Mouse (Mus musculus) WW6 (cell line): ENCODE data around the gene Scube3.
"Not testable (repeated sequence)": the region's sequence is repeated elsewhere in the genome, so short reads cannot be mapped to it uniquely, and the experiment has no call there.

Source experiments
- DNase-seq: peaks from one replicate; pipeline ENCODE4 v3.0.0-alpha.2; 2013; ENCODE audit warnings: low read depth, low spot score

Scube3 gene

DNA sequence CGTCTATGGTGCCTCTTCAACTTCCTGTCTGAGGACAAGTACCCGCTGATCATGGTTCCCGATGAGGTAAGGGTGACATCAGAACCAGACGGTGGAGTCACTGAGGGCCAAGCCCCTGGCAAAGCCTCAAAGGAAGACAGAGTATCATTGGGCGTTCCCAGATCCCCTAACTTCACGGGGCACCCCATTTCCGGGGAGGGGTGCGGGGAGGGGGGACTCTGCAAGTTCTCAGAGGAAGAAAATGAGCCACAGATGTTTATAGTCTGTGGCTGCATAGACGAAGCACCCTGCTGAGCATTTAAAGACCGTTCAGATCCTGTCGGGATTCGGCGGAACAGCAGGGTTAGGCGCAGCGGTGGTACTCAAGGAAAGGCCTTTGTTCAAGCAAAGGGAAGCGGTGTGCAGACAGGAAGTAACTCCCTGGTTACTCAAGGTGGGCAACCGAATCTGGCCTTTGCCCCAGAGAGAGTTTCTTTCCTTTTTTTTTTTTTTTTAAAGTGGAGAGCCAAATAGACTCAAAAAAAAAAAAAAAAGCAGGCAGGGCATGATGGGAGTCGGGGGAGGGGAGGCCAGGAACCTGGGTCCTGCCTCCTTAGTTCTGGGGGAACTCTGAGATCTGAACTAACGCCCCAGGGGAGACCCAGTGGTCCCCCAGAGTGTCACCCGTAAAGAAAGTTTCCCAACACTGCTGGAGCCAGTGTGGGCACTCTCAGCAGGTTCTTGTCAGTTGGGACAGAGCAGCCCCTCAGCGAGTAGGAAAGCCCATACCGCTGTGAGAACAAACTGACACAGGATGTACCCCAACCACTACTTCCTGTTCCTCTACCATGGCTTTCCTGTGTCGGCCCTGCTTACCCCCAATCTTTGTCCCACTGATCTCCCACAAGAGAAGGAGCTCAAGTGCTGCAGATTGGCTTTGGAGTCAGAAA, 76.0 kb downstream of the Scube3 start:
- DNase-seq = no peak

GRCm38 (mm10) chr17:28222463-28222862, 80.5 kb downstream of the Scube3 start:
- DNase-seq = not testable (repeated sequence)

DNA sequence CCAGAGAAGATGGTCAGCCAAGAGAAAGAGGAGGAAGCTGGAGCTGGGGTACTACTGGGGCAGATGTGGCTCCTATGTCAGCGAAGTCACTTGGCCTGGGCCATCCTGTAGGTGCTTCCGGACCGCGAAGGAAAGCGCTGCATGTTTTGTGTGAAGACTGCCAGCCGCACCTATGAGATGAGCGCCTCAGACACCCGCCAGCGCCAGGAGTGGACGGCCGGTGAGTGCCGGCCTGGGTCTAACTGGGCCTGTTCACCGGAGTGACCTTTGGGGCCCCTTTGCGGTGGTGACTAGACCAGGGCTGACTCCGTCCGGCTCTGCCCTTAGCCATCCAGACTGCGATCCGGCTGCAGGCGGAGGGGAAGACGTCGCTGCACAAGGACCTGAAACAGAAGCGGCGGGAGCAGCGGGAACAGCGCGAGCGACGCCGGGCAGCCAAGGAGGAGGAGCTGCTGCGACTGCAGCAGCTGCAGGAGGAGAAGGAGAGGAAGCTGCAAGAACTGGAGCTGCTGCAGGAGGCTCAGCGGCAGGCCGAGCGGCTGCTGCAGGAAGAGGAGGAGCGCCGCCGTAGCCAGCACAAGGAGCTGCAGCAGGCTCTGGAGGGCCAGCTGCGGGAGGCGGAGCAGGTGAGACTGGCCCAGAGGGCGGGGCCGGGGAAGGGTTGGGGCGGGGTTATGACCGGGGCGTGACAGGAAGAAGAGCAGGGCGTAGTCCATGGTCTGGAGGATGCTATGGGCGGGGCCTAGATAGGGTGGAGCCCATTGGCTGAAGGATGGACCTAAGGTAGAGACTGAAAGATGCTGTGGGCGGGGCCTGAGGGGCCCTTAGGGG, 81.8 kb downstream of the Scube3 start:
- peak; percentile 96 for DNase-seq
